Mouse (Mus musculus) CH12.LX (cell line): Measurements from ENCODE around the gene Baiap2l1. TPM values are rescaled to one million over a fixed set of nuclear protein-coding genes. Genes with fewer than 3 reads are reported as not detected.

Experiments used
- DNase-seq: peaks from one replicate; pipeline ENCODE4 v3.0.0-alpha.2; 2013; ENCODE audit errors: extremely low read depth
- H3K27ac ChIP-seq: 2 replicates; pipeline ENCODE4 v1.5.1; 2012; ENCODE audit warnings: low read depth, mild to moderate bottlenecking, control low read depth, moderate library complexity; ENCODE audit not compliant: insufficient read depth
- H3K27me3 ChIP-seq: replicated peaks from 2 replicates; pipeline ENCODE3; 2012; ENCODE audit warnings: inconsistent platforms
- H3K36me3 ChIP-seq, 2 experiments: replicated peaks in 1 of 2; 2 replicates each; pipeline versions ENCODE3 to v1.6.1; 2012; ENCODE audit warnings: inconsistent platforms in 1 of 2, low read length in 1 of 2, mild to moderate bottlenecking in 1 of 2, mixed read lengths in 1 of 2, moderate library complexity in 1 of 2; ENCODE audit not compliant: control insufficient read depth in 1 of 2, insufficient read depth in 1 of 2
- H3K4me1 ChIP-seq, 2 experiments: 2 replicates each; pipeline ENCODE4 v1.6.1; 2012; ENCODE audit warnings: inconsistent platforms in 1 of 2, moderate library complexity in 1 of 2; ENCODE audit not compliant: insufficient read depth in 2 of 2, control insufficient read depth in 1 of 2
- H3K4me2 ChIP-seq: 2 replicates; pipeline ENCODE4 v1.6.1; 2012; ENCODE audit warnings: low read depth, mild to moderate bottlenecking, control low read depth; ENCODE audit not compliant: poor library complexity, insufficient read depth, severe bottlenecking
- H3K4me3 ChIP-seq, 3 experiments: fragments of 150-350 bp in 1 of 3; sonication (generic) in 1 of 3; replicated peaks in 1 of 3; 2 replicates each; pipeline versions ENCODE3 to v1.5.1; 2011 to 2012; ENCODE audit warnings: low read depth in 2 of 3, low read length in 2 of 3, mild to moderate bottlenecking in 2 of 3, moderate library complexity in 2 of 3, control low read depth in 1 of 3, improper control_type of control experiment in 1 of 3, inconsistent platforms in 1 of 3, mixed read lengths in 1 of 3; ENCODE audit not compliant: poor library complexity in 1 of 3
- H3K79me2 ChIP-seq: replicated peaks from 2 replicates; pipeline ENCODE4 v1.6.1; 2012; ENCODE audit warnings: mild to moderate bottlenecking, moderate library complexity; ENCODE audit not compliant: control insufficient read depth, poor library complexity, insufficient read depth, severe bottlenecking; ENCODE audit errors: extremely low read depth
- H3K9ac ChIP-seq: 2 replicates; pipeline ENCODE4 v1.6.1; 2012; ENCODE audit warnings: low read depth, mild to moderate bottlenecking, control low read depth, moderate library complexity; ENCODE audit not compliant: insufficient read depth
- H3K9me3 ChIP-seq: replicated peaks from 2 replicates; pipeline ENCODE3; 2012; ENCODE audit warnings: low read length, inconsistent platforms, mixed read lengths
- BHLHE40 ChIP-seq: IDR thresholded peaks from 2 replicates; pipeline ENCODE4 v1.6.1; 2011; ENCODE audit warnings: mild to moderate bottlenecking, low read depth, low read length, improper control_type of control experiment
- E2F4 ChIP-seq: IDR thresholded peaks from 2 replicates; pipeline ENCODE4 v1.6.1; 2011; ENCODE audit warnings: low read depth, low read length, improper control_type of control experiment; ENCODE audit not compliant: insufficient replicate concordance
- ELF1 ChIP-seq: IDR thresholded peaks from 2 replicates; pipeline ENCODE4 v1.6.1; 2014; ENCODE audit warnings: low read depth, mild to moderate bottlenecking, inconsistent platforms, low read length, improper control_type of control experiment
- EP300 ChIP-seq: IDR thresholded peaks from 2 replicates; pipeline ENCODE4 v1.6.1; 2011; ENCODE audit warnings: low read length, improper control_type of control experiment
- ETS1 ChIP-seq: conservative IDR thresholded peaks from 2 replicates; pipeline ENCODE4 v1.6.1; 2012; ENCODE audit warnings: low read depth, mild to moderate bottlenecking, inconsistent platforms, low read length, improper control_type of control experiment, moderate library complexity
- GABPA ChIP-seq: IDR thresholded peaks from 2 replicates; pipeline ENCODE4 v1.6.1; 2012; ENCODE audit warnings: low read depth, low read length, improper control_type of control experiment, inconsistent platforms; ENCODE audit not compliant: insufficient replicate concordance
- HCFC1 ChIP-seq: IDR thresholded peaks from 2 replicates; pipeline ENCODE4 v1.6.1; 2012; ENCODE audit warnings: low read depth, mild to moderate bottlenecking, inconsistent platforms, low read length, improper control_type of control experiment
- JUN ChIP-seq: IDR thresholded peaks from 2 replicates; pipeline ENCODE4 v1.6.1; 2011; ENCODE audit warnings: low read depth, mild to moderate bottlenecking, low read length, improper control_type of control experiment, moderate library complexity; ENCODE audit not compliant: insufficient read depth
- KAT2A ChIP-seq: IDR thresholded peaks from 2 replicates; pipeline ENCODE4 v1.6.1; 2012; ENCODE audit warnings: low read length, improper control_type of control experiment, inconsistent platforms; ENCODE audit not compliant: insufficient replicate concordance
- MAFK ChIP-seq: IDR thresholded peaks from 2 replicates; pipeline ENCODE4 v1.6.1; 2011; ENCODE audit warnings: low read length, improper control_type of control experiment; ENCODE audit not compliant: insufficient replicate concordance
- MAX ChIP-seq: IDR thresholded peaks from 2 replicates; pipeline ENCODE4 v1.6.1; 2011; ENCODE audit warnings: low read length, improper control_type of control experiment
- MAZ ChIP-seq: IDR thresholded peaks from 2 replicates; pipeline ENCODE4 v1.6.1; 2012; ENCODE audit warnings: low read depth, mild to moderate bottlenecking, inconsistent platforms, low read length, improper control_type of control experiment, moderate library complexity
- MEF2A ChIP-seq: IDR thresholded peaks from 2 replicates; pipeline ENCODE4 v1.6.1; 2014; ENCODE audit warnings: low read depth, mild to moderate bottlenecking, inconsistent platforms, low read length, improper control_type of control experiment, borderline replicate concordance
- MYC ChIP-seq: IDR thresholded peaks from 2 replicates; pipeline ENCODE4 v1.6.1; 2011; ENCODE audit warnings: low read depth, mild to moderate bottlenecking, improper control_type of control experiment, low read length
- NELFE ChIP-seq: IDR thresholded peaks from 2 replicates; pipeline ENCODE4 v1.6.1; 2011; ENCODE audit warnings: low read depth, low read length, improper control_type of control experiment
- PAX5 ChIP-seq: IDR thresholded peaks from 2 replicates; pipeline ENCODE4 v1.6.1; 2012; ENCODE audit warnings: low read length, inconsistent platforms, mixed read lengths
- POLR2AphosphoS2 ChIP-seq: IDR thresholded peaks from 2 replicates; pipeline ENCODE4 v1.6.1; 2011; ENCODE audit warnings: low read depth, low read length, improper control_type of control experiment
- RCOR1 ChIP-seq: conservative IDR thresholded peaks from 2 replicates; pipeline ENCODE4 v1.6.1; 2012; ENCODE audit warnings: low read depth, mild to moderate bottlenecking, inconsistent platforms, low read length, improper control_type of control experiment
- SMC3 ChIP-seq: IDR thresholded peaks from 2 replicates; pipeline ENCODE4 v1.6.1; 2011; ENCODE audit warnings: low read depth, low read length, improper control_type of control experiment
- TCF12 ChIP-seq: IDR thresholded peaks from 2 replicates; pipeline ENCODE4 v1.6.1; 2014; ENCODE audit warnings: low read depth, mild to moderate bottlenecking, inconsistent platforms, low read length, improper control_type of control experiment
- USF1 ChIP-seq: IDR thresholded peaks from 2 replicates; pipeline ENCODE4 v1.6.1; 2014; ENCODE audit warnings: low read depth, mild to moderate bottlenecking, inconsistent platforms, low read length, improper control_type of control experiment
- ZKSCAN1 ChIP-seq: IDR thresholded peaks from 2 replicates; pipeline ENCODE4 v1.6.1; 2012; ENCODE audit warnings: low read depth, inconsistent platforms, low read length, improper control_type of control experiment, borderline replicate concordance
- ZMIZ1 ChIP-seq: IDR thresholded peaks from 2 replicates; pipeline ENCODE4 v1.6.1; 2012; ENCODE audit warnings: low read depth, mild to moderate bottlenecking, inconsistent platforms, low read length, improper control_type of control experiment
- ZNF384 ChIP-seq: IDR thresholded peaks from 2 replicates; pipeline ENCODE4 v1.6.1; 2012; ENCODE audit warnings: low read depth, low read length, improper control_type of control experiment, inconsistent platforms
- dilution Hi-C: fragments of 300-500 bp; cut with MboI; formaldehyde crosslinking; loops from 2 replicates; pipeline ENCODE4 v1.14.3; 2020; ENCODE audit warnings: low sequenced_read_pairs; ENCODE audit not compliant: extremely low pct_unique_long_range_greater_than_20kb, extremely low pct_ligation_motif_present
- in situ Hi-C: fragments of 300-500 bp; cut with MboI; formaldehyde crosslinking; loops from 3 replicates; pipeline ENCODE4 v1.14.3; 2019; ENCODE audit warnings: low sequenced_read_pairs, low pct_ligation_motif_present, low pct_unique_long_range_greater_than_20kb, mixed read lengths
- polyA plus RNA-seq: library from polyadenylated mRNA; unstranded; fragments of >175 nt; gene quantifications from 2 replicates; pipeline ENCODE4 v1.2.1, GENCODE M21; 2012; ENCODE audit warnings: low read depth; ENCODE audit not compliant: insufficient read length
- total RNA-seq, 2 experiments: library from RNA; depleted of rRNA; stranded (reverse); fragments of 300-350 nt in 1 of 2; fragments of >200 nt in 1 of 2; gene quantifications; 2 replicates each; pipeline ENCODE4 v1.2.3; 2012 to 2014

Gene Baiap2l1
- total and polyA plus RNA-seq, 3 experiments, result 0.04 to 0.40 (median 0.11) TPM

- Histone ChIP-seq H3K27ac (no peak overlapping the region), H3K36me3 (peaks cover under 1 to 69% of the 10 kb centered on the region in 2 experiments), H3K9me3 (no peaks in the 10 kb centered on the region), H3K79me2 (no peaks in the 10 kb centered on the region), H3K4me1 (peaks cover 3 to 60% of the 10 kb centered on the region in 2 experiments), H3K4me3 (no peak overlapping the region), H3K9ac (no peak overlapping the region), H3K4me2 (no peak overlapping the region), H3K27me3 (no peaks in the 10 kb centered on the region)
- DNase-seq, result no peak
- dilution Hi-C loops (no loop called here), in situ Hi-C loops (no loop called here)
- TF ChIP-seq ZMIZ1, result no peak
- TF ChIP-seq ELF1, result no peak
- no peak for TF ChIP-seq TCF12
- no peak for TF ChIP-seq GABPA
- no peak for TF ChIP-seq POLR2AphosphoS2
- no peak for TF ChIP-seq SMC3
- no peak for TF ChIP-seq KAT2A
Measured at GRCm38 (mm10) chr5:144259228-144259627, 98.7 kb downstream of the Baiap2l1 start.

GRCm38 (mm10) chr5:144258687-144259086 lies 99.2 kb downstream of the Baiap2l1 start:
- no peak for DNase-seq
- Histone ChIP-seq H3K4me2 (no peak overlapping the region), H3K9me3 (no peaks in the 10 kb centered on the region), H3K27ac (no peak overlapping the region), H3K79me2 (no peaks in the 10 kb centered on the region), H3K27me3 (no peaks in the 10 kb centered on the region), H3K4me1 (peaks cover 3 to 66% of the 10 kb centered on the region in 2 experiments), H3K9ac (no peak overlapping the region), H3K36me3 (peaks cover 0 to 66% of the 10 kb centered on the region in 2 experiments), H3K4me3 (no peak overlapping the region)
- in situ Hi-C loops, result no loop called here
- dilution Hi-C loops, result no loop called here
- TF ChIP-seq MAX (no peak), ZNF384 (no peak), ZKSCAN1 (no peak), NELFE (no peak), MAZ (no peak), JUN (no peak), GABPA (no peak), USF1 (no peak), PAX5 (no peak)

- H3K27me3 ChIP-seq, result no peaks in the 10 kb centered on the region
- TF ChIP-seq E2F4 (no peak), ETS1 (no peak), MYC (no peak), NELFE (no peak), ZKSCAN1 (no peak), RCOR1 (no peak), USF1 (no peak), BHLHE40 (no peak), HCFC1 (no peak), ZNF384 (no peak), MEF2A (no peak), EP300 (no peak), MAFK (no peak), POLR2AphosphoS2 (no peak), JUN (no peak)
- in situ Hi-C loops (no loop called here), dilution Hi-C loops (no loop called here)
- no peak overlapping the region for H3K27ac ChIP-seq
- no peaks in the 10 kb centered on the region for H3K9me3 ChIP-seq
- peaks cover 0 to 61% of the 10 kb centered on the region in 2 experiments for H3K36me3 ChIP-seq
- DNase-seq, result no peak
- peaks cover 3 to 67% of the 10 kb centered on the region in 2 experiments for H3K4me1 ChIP-seq
- no peak overlapping the region for H3K4me2 ChIP-seq
- H3K79me2 ChIP-seq, result no peaks in the 10 kb centered on the region
- H3K4me3 ChIP-seq, result no peak overlapping the region
- no peak overlapping the region for H3K9ac ChIP-seq
Measured at GRCm38 (mm10) chr5:144258131-144258611, 99.7 kb downstream of the Baiap2l1 start.
